Mouse (Mus musculus): ENCODE results near the gene Inppl1. TPM values are rescaled to one million over a fixed set of nuclear protein-coding genes. Genes with fewer than 3 reads are reported as not detected.

The Inppl1 gene
- polyA plus RNA-seq, 1 experiment from 2014 or later: 35.6 TPM

- 57% methylated on average over 3 of the region's 3 CpGs for WGBS
- DNase-seq (ENCODE audit: low spot score) (no peak), ATAC-seq (replicated peaks; ENCODE audit: low FRiP score, low read depth) (no peak)
- no peak overlapping the region for H3K27ac ChIP-seq
- H3K9ac ChIP-seq (ENCODE audit: low read depth, low read length): no peak overlapping the region
- TF ChIP-seq CTCF (IDR thresholded peaks at IDR 0.05; ENCODE audit: low read depth): no peak
- H3K9me3 ChIP-seq (replicated peaks; ENCODE audit: low read length): no peaks in the 10 kb centered on the region
- H3K36me3 ChIP-seq (ENCODE audit: insufficient read depth, low read length): peaks cover 39% of the 10 kb centered on the region
- no peaks in the 10 kb centered on the region for H3K27me3 ChIP-seq (ENCODE audit: insufficient read depth, low read length)
- peaks cover 15% of the 10 kb centered on the region; the same call in 1 of the 2 replicates for H3K4me1 ChIP-seq (replicated peaks; ENCODE audit: insufficient read depth, low read length)
- peak overlapping the region; percentile 90 for H3K4me2 ChIP-seq (ENCODE audit: low read length)
- 0 out of 2 replicates have a peak overlapping the region, but pooled peaks have one; percentile 84 for H3K4me3 ChIP-seq (replicated peaks; ENCODE audit: low read depth, low read length)
Measured at GRCm38 (mm10) chr7:101834903-101835302, 3.1 kb downstream of the Inppl1 start.

DNA sequence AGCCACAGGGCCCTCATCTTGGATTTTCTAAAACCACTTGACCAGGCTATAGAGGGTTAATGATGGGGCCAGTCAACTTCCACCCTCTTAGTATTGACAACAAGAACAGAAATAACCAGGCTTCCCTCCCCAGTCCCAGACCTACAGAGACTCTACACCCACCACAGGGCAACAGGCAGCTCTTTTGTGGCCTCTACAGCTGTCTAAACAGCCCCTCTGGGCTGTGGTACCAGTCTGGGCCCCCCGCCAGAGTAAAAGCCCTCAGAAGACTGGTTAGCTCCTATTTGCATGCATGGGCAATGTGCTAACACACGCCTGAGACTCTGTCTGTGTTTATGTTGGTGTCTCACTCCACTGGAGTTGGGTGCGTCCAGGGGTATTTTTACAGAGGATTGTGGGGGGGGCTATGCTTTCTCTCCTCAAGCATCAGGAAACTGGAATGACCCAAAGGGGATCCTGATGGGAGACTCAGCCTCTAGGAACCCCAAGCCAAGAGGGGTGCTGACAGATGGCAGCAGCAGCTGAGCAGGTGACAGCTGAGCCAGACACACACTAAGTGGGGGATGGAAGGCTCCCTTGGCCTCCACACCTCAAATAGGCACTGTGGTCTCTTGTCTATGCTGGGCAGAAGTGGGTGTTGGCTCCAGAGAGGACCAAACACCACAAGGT, 4.0 kb downstream of the Inppl1 start:
- no peaks in the 10 kb centered on the region for H3K9me3 ChIP-seq (replicated peaks; ENCODE audit: low read length)
- WGBS: 42% methylated on average over 3 of the region's 3 CpGs
- TF ChIP-seq CTCF (IDR thresholded peaks at IDR 0.05; ENCODE audit: low read depth): no peak

DNA sequence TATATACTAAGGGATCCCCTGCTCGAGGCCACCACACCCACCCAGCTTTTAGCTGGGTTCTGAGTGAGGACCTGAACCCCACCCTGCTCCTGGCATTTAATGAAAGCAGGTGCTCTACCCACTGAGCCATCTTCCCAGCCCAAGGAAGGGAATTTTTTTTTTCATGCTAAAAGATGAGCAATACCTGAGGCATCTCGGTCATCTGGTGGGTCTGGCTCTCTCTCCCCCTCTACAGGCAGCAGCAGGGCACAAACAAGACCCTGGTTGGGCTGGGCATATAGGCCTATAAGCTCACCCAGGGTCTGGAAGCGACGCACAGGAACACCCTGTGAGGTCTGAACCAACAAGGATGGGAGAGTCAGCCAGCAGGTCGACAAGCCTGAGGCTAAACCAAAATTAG, 4.7 kb downstream of the Inppl1 start:
- DNase-seq (ENCODE audit: low spot score) (no peak), ATAC-seq (replicated peaks; ENCODE audit: low FRiP score, low read depth) (no peak)
- WGBS: 74% methylated on average over 5 of the region's 5 CpGs
- Histone ChIP-seq H3K9ac (ENCODE audit: low read depth, low read length) (no peak overlapping the region), H3K4me2 (ENCODE audit: low read length) (no peak overlapping the region), H3K27ac (no peak overlapping the region), H3K4me3 (replicated peaks; ENCODE audit: low read depth, low read length) (no peak overlapping the region), H3K4me1 (replicated peaks; ENCODE audit: insufficient read depth, low read length) (peaks cover 11% of the 10 kb centered on the region; the same call in 1 of the 2 replicates), H3K27me3 (ENCODE audit: insufficient read depth, low read length) (no peaks in the 10 kb centered on the region), H3K36me3 (ENCODE audit: insufficient read depth, low read length) (peaks cover 52% of the 10 kb centered on the region), H3K9me3 (replicated peaks; ENCODE audit: low read length) (no peaks in the 10 kb centered on the region)
- no peak; the same call in 1 of the 2 replicates for TF ChIP-seq CTCF (IDR thresholded peaks at IDR 0.05; ENCODE audit: low read depth)

More for the DNA sequence above, 4.0 kb downstream of the Inppl1 start:
- Histone ChIP-seq H3K4me3 (replicated peaks; ENCODE audit: low read depth, low read length) (no peak overlapping the region), H3K36me3 (ENCODE audit: insufficient read depth, low read length) (peaks cover 45% of the 10 kb centered on the region), H3K27ac (no peak overlapping the region), H3K9ac (ENCODE audit: low read depth, low read length) (no peak overlapping the region), H3K4me2 (ENCODE audit: low read length) (no peak overlapping the region), H3K4me1 (replicated peaks; ENCODE audit: insufficient read depth, low read length) (peaks cover 13% of the 10 kb centered on the region; the same call in 1 of the 2 replicates), H3K27me3 (ENCODE audit: insufficient read depth, low read length) (no peaks in the 10 kb centered on the region)
- DNase-seq (ENCODE audit: low spot score): no peak
- ATAC-seq (replicated peaks; ENCODE audit: low FRiP score, low read depth): no peak

- WGBS: 90% methylated on average over 4 of the region's 4 CpGs
- no peak for TF ChIP-seq CTCF (IDR thresholded peaks at IDR 0.05; ENCODE audit: low read depth)
- DNase-seq (ENCODE audit: low spot score) (no peak), ATAC-seq (replicated peaks; ENCODE audit: low FRiP score, low read depth) (no peak)
- Histone ChIP-seq H3K9me3 (replicated peaks; ENCODE audit: low read length) (no peaks in the 10 kb centered on the region), H3K27ac (no peak overlapping the region), H3K4me3 (replicated peaks; ENCODE audit: low read depth, low read length) (no peak overlapping the region), H3K4me1 (replicated peaks; ENCODE audit: insufficient read depth, low read length) (peaks cover 11% of the 10 kb centered on the region; the same call in 1 of the 2 replicates), H3K27me3 (ENCODE audit: insufficient read depth, low read length) (no peaks in the 10 kb centered on the region), H3K36me3 (ENCODE audit: insufficient read depth, low read length) (peaks cover 59% of the 10 kb centered on the region), H3K4me2 (ENCODE audit: low read length) (no peak overlapping the region), H3K9ac (ENCODE audit: low read depth, low read length) (no peak overlapping the region)
Measured at GRCm38 (mm10) chr7:101832372-101832771, 5.7 kb downstream of the Inppl1 start.

DNA sequence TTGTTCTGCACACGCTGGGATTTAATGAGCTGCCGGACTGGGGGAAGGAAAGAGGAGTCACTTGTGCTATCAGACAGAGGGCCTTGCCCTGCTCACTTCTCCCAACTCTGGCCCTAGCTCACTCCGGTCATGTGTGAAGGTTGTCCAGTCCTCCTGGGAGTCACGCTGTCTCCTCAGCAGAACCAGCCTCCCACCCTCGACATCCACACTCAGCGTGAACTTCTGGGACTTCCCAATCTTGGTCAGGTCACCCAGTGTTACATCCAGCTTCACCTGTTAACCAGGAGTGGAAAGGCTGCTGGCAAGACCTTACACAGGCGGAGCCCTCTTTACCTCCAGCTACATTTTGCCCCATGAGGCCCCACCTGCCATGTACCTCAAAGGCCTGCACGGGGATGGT, 6.6 kb downstream of the Inppl1 start:
- no peak for ATAC-seq (replicated peaks; ENCODE audit: low FRiP score, low read depth)

GRCm38 (mm10) chr7:101830373-101830772, 7.7 kb downstream of the Inppl1 start:
- Histone ChIP-seq H3K36me3 (ENCODE audit: insufficient read depth, low read length) (peaks cover 79% of the 10 kb centered on the region), H3K4me3 (replicated peaks; ENCODE audit: low read depth, low read length) (no peak overlapping the region), H3K27ac (no peak overlapping the region), H3K9ac (ENCODE audit: low read depth, low read length) (no peak overlapping the region), H3K4me2 (ENCODE audit: low read length) (no peak overlapping the region), H3K27me3 (ENCODE audit: insufficient read depth, low read length) (no peaks in the 10 kb centered on the region), H3K4me1 (replicated peaks; ENCODE audit: insufficient read depth, low read length) (peaks cover 9% of the 10 kb centered on the region; the same call in 1 of the 2 replicates), H3K9me3 (replicated peaks; ENCODE audit: low read length) (no peaks in the 10 kb centered on the region)
- 98% methylated on average over 3 of the region's 3 CpGs for WGBS
- DNase-seq (ENCODE audit: low spot score) (no peak), ATAC-seq (replicated peaks; ENCODE audit: low FRiP score, low read depth) (no peak)
- TF ChIP-seq CTCF (IDR thresholded peaks at IDR 0.05; ENCODE audit: low read depth): peak; percentile 43

More for the DNA sequence above, 6.6 kb downstream of the Inppl1 start:
- no peak for DNase-seq (ENCODE audit: low spot score)
- Histone ChIP-seq H3K9ac (ENCODE audit: low read depth, low read length) (no peak overlapping the region), H3K9me3 (replicated peaks; ENCODE audit: low read length) (no peaks in the 10 kb centered on the region), H3K4me3 (replicated peaks; ENCODE audit: low read depth, low read length) (no peak overlapping the region), H3K4me2 (ENCODE audit: low read length) (no peak overlapping the region), H3K36me3 (ENCODE audit: insufficient read depth, low read length) (peaks cover 68% of the 10 kb centered on the region), H3K4me1 (replicated peaks; ENCODE audit: insufficient read depth, low read length) (peaks cover 11% of the 10 kb centered on the region; the same call in 1 of the 2 replicates), H3K27me3 (ENCODE audit: insufficient read depth, low read length) (no peaks in the 10 kb centered on the region), H3K27ac (no peak overlapping the region)
- TF ChIP-seq CTCF (IDR thresholded peaks at IDR 0.05; ENCODE audit: low read depth): no peak
- WGBS: 91% methylated on average over 8 of the region's 8 CpGs

Measured in kidney, postnatal 0 days (tissue).